Mouse (Mus musculus) thymus, postnatal 25 days (tissue): ENCODE data around the gene C1rl.
A peak's percentile ranks its signal among the peaks of the same experiment; 100 is the strongest.
"Not testable (repeated sequence)": the region's sequence is repeated elsewhere in the genome, so short reads cannot be mapped to it uniquely, and the experiment has no call there.

Source experiments
- DNase-seq: peaks from one replicate; pipeline ENCODE4 v3.0.0; 2022

The C1rl gene

DNA sequence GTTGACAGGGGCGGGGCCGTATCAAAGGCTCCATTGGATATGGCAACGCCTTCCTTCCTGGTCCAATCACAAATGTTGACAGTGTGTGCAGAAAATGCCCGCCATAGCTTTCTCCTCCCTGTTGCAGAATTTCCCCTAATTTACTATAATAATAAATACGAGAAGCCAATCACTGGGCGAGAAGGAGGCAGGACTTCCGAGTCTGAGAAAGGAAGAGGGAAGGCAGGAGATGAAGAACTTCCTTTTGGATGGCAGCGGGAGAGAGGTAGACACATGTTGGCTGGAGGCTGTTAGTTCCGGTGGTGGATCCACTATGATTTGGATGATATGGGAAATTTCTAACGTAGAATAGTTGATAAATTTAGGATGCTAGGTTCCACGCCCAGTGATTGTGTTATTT lies 18.3 kb upstream of the C1rl start:
- no peak for DNase-seq

DNA sequence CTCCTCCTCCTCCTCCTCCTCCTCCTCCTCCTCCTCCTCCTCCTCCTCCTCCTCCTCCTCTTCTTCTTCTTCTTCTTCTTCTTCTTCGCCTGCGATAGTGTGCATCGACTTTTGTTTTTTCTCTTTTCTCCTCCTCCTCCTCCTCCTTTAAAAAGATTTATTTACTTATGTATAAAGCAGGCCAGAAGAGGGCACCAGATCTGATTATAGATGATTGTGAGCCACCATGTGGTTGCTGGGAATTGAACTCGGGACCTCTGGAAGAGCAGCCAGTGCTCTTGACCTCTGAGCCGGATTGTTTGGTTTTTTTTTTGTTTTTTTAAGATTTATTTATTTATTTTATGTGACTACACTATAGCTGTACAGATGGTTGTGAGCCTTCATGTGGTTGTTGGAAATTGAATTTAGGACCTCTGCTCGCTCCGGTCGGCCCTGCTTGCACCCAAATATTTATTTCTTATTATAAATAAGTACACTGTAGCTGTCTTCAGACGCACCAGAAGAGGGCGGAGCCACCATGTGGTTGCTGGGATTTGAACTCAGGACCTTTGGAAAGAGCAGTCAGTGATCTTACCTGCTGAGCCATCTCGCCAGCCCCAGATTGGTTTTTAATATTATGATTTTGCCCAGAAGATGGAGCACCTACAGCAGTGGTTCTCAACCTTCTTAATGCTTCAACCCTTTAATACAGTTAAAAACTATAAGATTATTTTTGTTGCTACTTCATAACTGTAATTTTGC lies 17.4 kb upstream of the C1rl start:
- DNase-seq = not testable (repeated sequence)

DNA sequence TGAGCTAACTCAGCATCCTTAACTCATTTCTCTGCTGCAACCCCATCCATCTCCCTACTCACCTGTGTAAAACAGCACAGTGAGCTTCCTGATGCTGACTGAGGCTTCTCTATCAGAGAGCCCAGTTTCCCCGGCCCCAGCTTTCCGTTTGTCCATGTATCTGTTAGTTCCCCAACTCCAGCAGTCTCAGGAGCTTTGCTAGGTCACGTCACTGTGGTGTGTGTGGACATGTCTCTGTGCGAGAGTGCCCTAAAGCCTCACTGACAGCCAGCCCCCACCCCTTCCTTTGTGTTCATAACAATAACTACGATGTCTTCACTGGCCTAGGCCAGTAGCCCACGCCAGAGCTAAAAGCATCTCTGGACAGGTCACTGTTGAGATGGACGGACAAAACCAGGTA lies 16.7 kb upstream of the C1rl start:
- DNase-seq = no peak

DNA sequence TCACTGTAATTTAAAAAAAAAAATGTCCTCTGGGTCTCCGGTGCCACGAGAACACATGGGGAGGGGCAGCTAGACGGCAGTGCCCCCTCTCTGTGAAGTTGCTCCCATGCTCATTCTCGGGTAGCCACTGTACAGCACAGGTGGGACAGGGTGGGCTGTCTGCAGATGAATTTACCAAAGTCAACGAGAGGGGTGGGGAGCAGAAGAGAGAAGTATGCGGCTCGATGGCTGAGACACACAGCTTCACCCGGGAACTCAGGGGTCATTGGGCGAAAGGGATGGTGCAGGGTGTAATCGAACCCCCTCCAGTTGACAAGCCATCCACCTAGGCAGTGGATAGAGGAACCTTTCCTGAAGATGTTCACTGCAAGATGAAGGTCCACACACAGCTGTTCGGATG lies 16.1 kb upstream of the C1rl start:
- DNase-seq = no peak

DNA sequence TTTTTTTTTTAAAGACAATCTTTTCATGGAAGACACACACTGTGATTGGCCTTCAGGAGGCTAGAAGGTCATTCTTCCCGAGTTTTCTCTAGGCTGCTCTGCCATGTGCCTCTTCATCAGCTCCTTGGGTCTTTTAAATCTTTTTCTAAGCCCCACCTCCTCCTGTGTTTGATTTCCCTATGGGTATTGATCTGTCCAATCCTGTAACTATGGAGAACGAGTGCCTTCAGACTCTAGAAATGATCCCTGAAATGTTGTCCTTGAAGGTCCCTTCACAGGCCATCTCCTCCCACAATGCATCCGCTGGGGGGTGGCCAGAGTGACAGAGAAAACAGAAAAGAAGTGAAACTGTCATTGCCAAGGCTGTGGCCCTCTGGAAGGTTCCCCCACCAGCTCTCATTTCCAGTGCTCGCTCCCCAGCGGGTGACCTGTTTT lies 15.7 kb upstream of the C1rl start:
- DNase-seq = no peak

DNA sequence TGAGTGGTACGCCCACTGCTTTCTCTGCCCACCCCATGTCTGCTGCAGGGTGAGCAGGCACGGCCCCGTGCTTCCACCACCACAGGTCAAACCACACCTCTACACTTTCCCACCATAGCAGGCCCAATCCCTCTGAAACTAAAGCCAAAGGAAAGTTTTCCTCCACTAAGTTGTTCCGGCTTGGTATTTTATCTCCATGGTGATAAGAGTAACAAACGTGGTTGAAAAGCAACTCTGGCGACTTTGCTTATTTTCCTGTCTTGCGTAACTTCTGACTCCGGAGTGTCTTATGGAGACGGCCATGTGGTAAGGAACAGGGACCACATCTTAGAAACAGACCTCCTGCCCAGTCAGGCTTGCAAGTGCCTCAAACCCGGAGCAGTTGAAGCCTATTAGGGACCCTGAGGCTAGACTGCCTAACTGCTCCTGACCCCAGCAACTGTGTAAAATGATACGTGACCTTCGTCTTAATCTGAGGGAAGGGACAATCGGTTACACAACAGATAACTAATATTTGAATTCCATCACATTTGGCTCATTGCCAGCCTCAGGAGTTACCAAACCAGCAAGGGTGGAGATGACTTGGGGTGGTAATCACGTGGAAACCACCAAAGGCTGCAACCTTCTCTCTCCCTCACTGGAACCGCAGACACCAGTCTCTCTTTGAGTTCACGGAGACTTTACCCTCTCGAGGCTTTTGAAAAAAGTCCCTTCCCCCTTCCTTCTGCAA lies 14.8 kb upstream of the C1rl start:
- no peak for DNase-seq

DNA sequence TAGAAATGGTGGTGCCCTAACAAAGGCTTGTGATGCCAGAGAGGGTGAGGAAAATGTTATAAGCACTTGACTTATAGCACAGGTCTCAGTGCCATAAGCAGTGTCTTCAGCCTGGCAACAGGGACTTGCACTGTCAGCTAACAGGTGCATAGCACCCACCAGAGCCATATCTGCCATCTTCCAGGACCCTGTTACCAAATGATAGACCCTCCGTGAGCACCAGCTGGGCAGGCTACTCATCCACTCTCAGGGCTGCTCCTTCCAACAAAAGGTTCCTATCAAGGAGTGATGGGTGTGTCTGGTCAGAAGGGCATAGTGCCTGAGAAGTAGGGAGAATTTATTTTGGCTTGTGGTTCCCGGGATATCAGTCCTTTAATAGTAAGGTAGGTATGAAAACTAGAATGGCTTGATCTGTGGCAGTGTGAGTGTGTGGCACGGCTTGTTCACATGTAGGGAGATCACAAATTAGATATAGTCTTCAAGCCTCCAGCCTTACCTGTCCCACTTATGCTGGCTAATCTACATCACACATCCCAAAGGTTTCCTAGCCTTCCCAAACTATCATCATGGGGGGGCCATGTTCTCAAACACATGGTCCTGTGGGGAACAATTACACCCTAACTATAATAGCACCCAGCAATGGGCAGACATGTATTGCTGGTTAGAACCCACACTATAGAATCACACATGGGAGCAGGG lies 13.9 kb upstream of the C1rl start:
- DNase-seq = no peak

DNA sequence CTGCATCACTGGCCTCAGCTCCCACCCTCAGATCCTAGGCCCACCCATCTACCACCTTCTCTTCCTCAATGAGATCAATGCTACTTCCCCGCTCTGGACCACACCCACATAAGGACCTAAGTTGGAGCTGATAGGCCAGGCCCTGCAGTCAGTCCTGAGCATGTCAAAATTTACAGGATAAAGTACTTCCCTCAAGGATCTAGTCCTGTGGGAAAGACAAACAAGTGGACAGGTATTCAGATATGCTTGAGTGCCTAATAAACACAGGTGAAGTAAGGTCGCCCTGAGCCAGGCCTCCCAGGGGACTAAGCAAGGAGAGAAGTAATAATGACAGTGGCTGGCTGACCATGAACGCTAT lies 13.4 kb upstream of the C1rl start:
- DNase-seq = no peak

DNA sequence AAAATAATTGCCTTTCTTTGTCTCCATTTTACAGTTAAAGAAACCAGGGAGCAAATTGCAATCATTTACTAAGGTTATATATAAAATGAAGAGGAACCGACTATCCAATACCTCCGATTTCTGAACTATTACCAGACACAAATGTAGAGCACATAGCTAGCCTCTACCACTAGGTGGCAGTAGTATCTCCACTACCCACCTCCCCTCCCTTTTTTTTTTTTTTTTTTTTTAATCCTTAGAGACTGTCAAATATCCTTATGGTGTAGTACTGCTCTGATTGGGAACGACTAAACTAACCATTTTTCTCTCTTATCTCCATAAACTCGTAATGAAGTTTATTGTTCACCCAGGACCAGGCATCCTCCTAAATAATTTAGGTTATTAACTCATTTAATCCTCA lies 12.6 kb upstream of the C1rl start:
- no peak for DNase-seq

DNA sequence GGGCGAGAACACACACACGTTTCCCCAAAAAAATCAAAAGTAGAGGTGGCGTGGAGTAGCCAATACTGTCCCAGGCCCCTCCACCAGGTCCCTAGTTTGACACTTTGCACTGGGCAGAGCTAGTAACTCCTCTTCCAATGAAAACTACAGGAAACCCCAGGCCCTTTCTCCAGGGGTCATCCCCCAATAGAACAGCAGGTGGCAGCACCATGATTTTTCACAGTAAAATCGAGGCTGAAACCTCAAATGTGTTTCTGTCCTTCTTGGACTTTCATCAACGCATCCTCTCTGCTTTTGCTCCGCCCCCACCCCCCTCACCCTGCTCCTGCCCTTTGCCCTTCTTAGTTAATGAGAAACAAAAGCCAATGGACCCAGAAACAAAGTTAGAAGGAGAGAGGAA lies 11.3 kb upstream of the C1rl start:
- peak; percentile 49 for DNase-seq

DNA sequence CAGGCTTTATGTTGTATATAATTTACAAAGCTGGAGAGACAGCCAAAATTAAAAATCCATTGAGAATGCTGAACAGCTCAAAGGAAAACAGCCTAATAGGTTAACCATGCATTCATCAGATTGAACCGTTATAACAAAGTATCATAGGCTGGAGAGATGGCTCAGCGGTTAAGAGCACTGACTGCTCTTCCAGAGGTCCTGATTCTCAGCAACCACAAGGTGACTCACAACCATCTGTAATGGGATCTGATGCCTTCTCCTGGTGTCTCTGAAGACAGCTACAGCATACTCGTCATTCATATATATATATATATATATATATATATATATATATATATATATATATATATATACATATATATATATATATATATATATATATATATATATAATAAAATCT lies 9.1 kb upstream of the C1rl start:
- not testable (repeated sequence) for DNase-seq

DNA sequence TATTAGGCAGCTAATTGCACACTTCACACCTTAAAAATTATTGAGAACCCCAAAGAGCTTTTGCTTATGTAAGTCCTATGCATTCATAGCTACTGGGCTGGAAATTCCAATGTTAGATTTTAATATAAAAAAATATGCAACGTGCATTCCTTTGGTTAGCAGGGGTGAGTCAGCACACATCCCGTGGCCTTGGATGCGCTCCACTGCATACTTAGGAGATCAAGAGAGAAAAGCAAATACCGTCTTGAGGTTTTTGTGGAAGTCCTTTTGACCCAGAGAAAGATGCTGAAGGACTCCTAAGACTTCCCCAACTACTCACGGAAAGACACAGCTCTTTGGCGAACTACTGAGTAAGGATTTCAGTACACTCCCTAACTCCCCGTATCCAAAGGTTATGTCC lies 8.1 kb upstream of the C1rl start:
- DNase-seq = no peak

DNA sequence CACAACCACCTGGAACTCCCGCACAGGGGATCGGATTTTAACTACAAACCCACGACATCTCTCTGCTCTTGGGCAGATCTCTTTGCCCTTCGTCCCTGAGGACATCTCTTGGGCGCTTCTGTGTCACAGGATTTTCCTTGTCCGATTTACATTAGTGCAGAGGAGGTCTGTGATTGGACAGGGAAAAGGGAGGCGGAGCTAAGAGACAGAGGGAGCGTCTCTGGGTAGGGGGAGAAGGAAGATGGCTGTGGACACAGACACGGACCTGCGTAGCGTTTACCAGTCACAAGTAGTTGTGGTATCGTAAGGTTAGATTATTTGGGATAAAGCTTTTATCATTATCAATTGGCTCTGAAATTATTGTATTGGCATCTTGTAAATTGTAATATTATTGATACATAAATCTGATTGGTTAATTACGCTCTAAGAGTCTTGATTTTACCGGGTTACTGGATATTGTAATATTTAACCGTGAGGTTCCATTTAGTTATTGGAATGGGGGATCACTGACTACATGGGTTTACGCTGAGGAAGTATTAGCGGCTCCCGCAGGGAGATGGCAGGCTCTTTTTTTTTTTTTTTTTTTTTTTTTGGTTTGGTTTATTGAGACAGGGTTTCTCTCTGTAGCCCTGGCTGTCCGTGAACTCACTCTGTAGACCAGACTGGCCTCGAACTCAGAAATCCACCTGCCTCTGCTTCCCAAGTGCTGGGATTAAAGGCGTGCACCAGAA lies 7.3 kb upstream of the C1rl start:
- DNase-seq = no peak

DNA sequence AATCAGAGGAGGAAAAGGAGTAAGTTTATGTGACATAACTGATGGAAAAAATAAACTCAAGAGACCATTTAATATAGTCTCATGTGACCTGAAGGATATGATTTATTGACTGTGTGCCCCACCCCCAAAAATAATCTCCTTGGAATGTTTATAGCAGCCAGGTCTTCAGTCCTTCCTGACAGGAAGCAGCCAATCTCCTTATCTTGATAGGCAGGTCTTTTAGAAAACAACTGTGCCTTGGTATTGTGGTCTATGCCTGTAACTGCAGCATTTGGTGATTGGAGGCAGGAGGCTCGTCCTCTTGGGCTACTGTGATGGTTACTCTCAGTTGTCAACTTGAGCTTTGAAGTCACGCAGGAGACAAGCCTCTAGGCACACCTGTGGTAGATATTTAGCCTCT lies 5.4 kb upstream of the C1rl start:
- DNase-seq = no peak

DNA sequence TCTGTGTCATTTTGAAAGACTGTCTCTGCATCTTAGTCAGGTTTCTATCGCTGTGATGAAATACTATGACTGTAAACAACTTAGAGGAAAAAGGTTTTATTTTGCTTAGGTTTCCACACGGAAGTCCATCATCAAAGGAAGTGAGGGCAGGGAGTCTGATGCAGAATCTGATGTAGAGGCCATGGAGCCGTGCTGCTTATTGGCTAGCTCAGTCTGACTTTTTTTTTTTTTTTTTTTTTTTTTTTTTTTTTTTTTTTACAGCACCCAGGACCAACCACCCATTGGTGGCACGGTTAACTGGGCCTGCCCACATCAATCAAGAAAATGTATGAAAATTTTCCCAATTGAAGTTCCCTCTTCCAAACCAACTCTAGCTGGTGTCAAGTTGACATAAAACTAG lies 4.0 kb upstream of the C1rl start:
- DNase-seq = no peak

DNA sequence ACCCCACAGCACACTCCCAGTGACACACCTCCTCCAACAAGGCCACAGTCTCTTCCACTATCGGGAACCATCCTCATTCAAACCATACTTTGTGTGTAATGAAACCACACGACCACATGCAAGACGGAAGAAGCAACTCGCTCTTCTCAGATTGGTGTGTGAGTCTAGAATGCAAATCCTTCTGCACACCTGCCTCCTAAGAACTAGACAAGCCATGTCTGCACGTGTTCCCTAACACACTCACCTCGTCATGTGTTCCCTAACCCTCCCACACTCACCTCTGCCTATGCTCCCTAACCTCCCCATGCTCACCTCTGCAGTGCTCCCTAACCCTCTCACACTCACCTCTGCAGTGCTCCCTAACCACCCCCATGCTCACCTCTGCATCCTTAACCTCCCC lies 1.5 kb upstream of the C1rl start:
- no peak for DNase-seq

DNA sequence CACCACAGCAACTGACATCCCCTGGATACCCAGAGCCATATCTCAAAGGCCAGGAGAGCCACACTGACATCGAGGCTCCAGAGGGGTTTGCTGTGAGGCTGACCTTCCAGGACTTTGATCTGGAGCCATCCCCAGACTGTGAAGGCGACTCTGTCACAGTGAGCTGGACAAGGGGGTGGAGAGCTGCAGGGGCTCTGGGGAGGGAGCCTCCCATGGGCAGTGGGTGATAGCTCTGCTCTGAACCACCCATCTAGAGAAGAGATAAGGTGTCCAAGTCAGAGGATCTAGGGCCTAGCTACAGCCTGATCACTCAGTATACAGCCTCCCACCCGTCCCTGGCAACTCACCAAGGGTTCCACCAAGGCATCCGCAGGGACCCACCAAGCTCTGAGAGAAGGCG lies 973 bp downstream of the C1rl start:
- no peak for DNase-seq

DNA sequence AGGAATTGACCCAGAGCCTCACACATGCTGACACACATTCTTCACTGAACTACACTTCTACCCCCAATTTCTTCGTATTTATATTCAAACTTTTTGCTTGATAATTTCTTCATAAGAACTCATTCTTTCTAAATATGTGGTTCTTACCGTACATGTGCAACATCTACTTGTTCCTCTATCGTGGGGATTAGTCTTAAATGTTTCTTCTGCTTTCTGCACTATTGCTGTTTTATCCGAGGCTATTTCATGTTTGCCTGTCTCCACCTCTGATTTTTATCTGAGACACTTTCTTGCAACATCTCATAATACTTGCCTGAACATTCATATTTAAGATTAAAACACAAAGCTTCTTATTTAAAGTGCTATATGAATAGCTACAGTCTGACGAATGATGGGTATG lies 3.1 kb downstream of the C1rl start:
- no peak for DNase-seq

DNA sequence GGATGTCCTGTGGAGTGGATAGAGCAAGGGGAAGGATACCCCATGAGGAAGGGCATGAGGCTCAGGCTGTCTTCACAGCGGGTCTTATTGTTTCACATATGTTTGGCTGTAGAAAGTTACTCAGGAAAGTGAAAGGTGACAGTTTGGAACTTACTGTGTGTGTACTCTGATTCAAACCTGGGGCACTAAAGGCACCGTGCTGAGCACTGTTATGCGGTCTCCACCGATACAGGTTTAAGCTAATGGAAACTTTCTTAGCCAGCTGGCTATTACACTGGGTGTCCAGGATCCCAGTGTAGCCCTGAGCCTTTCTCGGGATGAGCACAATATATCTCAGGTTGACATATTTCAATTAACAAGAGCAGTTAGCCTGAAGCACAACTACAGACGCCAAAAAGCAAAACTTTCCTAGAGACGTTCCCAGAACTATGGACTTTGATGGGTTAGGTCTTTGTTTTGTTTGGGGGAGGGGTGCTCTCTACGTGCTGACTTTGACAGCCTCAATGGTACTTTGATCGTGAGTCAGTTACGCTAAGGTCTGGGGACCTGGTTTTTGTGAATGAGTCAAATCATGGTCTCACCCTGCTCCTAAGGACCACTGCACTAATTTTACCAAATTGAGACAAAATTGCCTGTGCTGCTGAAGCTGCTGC lies 7.1 kb downstream of the C1rl start:
- no peak for DNase-seq

DNA sequence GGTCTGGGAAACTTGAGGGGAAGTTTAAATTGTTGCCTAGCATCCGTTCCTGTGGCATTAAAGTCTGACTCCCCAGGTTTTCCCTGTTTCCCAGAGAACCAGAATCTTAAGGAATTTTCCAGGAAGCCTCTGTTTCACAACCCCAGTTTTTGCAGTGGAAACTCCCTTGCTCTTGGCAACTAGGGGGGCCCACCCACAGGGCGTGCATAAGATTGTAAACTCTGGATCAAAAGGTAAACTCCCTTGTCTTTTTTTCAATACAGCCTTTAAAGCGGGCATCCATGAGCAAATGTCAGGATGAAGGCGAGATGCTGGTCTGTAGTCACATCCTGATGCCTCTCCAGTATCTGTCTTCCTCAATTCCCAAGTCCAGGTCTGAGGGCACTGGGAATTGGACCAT lies 8.6 kb downstream of the C1rl start:
- DNase-seq = no peak

DNA sequence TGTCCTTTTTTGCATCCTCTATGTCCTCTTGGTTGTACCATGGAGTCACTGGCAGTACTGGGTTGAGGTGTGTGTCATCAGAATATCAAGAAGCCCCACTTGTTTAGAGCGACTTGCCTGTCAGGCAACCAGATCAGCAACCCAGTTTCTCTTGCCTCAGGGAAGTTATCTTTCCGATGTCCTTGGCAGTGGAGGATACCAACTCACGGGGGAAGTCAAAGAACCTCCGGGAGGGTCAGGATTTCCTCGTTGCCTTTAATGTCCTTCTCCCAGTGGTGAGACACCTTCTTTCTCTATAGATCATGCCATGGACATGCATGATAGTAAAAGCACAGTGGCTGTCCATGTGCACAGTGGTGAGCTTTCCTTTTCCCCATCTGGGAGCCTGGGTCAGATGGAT lies 9.1 kb downstream of the C1rl start:
- no peak for DNase-seq

DNA sequence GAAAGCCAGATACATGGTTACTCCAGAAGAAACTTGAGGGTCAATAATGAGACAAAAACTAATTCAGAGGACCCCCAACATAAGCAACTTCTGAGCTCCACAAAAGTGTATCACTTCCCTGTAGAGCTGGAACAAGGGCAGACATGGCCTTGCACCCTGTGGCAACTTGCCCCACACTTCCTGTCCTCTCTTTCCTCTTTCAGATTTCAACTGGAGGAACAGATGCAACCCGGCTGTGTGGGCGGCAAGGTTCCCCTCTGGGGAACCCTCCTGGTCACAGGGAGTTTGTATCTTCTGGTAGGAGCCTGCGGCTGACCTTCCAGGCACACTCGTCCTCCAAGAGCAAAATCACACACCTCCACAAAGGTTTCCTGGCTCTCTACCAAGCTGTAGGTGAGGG lies 12.1 kb downstream of the C1rl start:
- DNase-seq = no peak

DNA sequence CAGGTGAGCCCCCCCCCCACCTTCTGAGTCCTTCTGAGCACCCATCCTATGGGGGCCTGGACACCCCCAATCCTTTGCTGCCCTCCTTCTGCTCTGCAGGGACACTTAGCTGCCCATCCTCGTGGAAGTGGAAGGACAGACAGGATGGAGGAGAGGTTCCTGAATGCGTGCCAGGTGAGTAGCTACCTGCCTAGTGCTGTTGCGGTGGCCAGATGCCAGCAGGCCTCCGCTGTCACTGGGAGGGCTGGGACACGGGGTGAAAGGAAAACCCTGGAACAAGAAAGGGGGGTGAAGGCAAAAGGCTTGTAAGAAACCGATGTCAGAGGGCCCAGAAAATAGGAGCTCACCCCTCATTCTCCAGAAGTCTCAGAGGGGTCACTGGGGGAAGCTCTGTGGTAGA lies 14.1 kb downstream of the C1rl start:
- DNase-seq = no peak
